Mouse (Mus musculus) cerebellum, adult 2 months (tissue): ENCODE measurements around the gene Psmd13.
"Not testable (repeated sequence)": the region's sequence is repeated elsewhere in the genome, so short reads cannot be mapped to it uniquely, and the experiment has no call there.

Experiments
- CTCF ChIP-seq: fragments of 200-500 bp; IDR thresholded peaks from 2 replicates; pipeline ENCODE4 v1.5.1; 2011; ENCODE audit warnings: low read depth, mild to moderate bottlenecking, control low read depth, low read length, moderate library complexity, borderline replicate concordance; ENCODE audit not compliant: insufficient read depth
- POLR2A ChIP-seq: fragments of 200-500 bp; IDR thresholded peaks from 2 replicates; pipeline ENCODE4 v1.6.1; 2011; ENCODE audit warnings: low read length, control low read depth, borderline replicate concordance; ENCODE audit not compliant: insufficient read depth

- TF ChIP-seq CTCF, POLR2A: not testable (repeated sequence)
Measured at GRCm38 (mm10) chr7:140890636-140891035, 8.9 kb downstream of the Psmd13 start.
